Mouse (Mus musculus): ENCODE results near the gene Pxn. TPM values are rescaled to one million over a fixed set of nuclear protein-coding genes. Genes with fewer than 3 reads are reported as not detected.

Gene Pxn
- total RNA-seq, 1 experiment = 29.4 TPM

DNA sequence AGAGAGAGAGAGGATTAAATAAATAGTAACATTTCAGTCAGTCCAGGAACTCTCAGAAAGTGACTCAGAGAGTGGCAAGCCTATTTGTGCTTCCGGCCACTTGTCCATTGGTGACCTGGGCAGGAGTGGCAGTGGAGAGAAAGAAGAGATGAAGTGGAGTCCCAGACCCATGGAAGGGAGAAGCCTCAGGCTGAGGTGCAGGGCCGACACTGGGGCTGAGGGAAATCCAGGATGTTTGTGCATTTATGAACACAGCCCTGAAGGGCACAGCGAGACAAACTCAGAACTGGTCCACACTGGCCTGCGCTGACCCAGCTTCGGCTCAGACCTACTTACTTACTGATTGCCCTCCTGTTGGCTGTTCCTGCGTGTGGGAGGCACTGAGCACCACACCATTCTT is 36.7 kb upstream of the Pxn start:
- no peak for TF ChIP-seq CHD2 (IDR thresholded peaks at IDR 0.05; ENCODE audit: low read depth, low read length)
- TF ChIP-seq MAFK (IDR thresholded peaks at IDR 0.05; ENCODE audit: insufficient read depth, low read depth, low read length) = no peak
- no peak for TF ChIP-seq HCFC1 (IDR thresholded peaks at IDR 0.05; ENCODE audit: borderline replicate concordance, insufficient read depth, low read length)
- no peak for TF ChIP-seq ZNF384 (IDR thresholded peaks at IDR 0.05; ENCODE audit: low read depth, low read length)
- no peak for TF ChIP-seq ZC3H11A (IDR thresholded peaks at IDR 0.05; ENCODE audit: borderline replicate concordance, low read depth, low read length)
- no peak overlapping the region for H3K27ac ChIP-seq (ENCODE audit: insufficient read depth, low read depth, low read length, poor library complexity, severe bottlenecking)
- peak overlapping the region; percentile 44; the same call in 1 of the 2 replicates for H3K9ac ChIP-seq (ENCODE audit: insufficient read depth, low read depth, low read length, poor library complexity, severe bottlenecking)
- H3K4me1 ChIP-seq (ENCODE audit: control insufficient read depth in 2 of 2, insufficient read depth in 2 of 2, low read length in 2 of 2, poor library complexity in 1 of 2) = peaks cover 0 to 9% of the 10 kb centered on the region in 2 experiments; a peak in 1 of 4 replicates
- DNase-seq (ENCODE audit: low read depth, low spot score) = no peak
- no peaks in the 10 kb centered on the region for H3K9me3 ChIP-seq (ENCODE audit: control insufficient read depth, insufficient read depth, low read depth, low read length)
- in situ Hi-C loops (cut with MboI; ENCODE audit: low sequenced_read_pairs in 2 of 2, unreplicated experiment in 2 of 2) = no loop called here
- peaks cover 41% of the 10 kb centered on the region for H3K36me3 ChIP-seq (ENCODE audit: control insufficient read depth, insufficient read depth, low read length, poor library complexity, severe bottlenecking)
- no peak overlapping the region for H3K4me3 ChIP-seq (ENCODE audit: insufficient read depth in 1 of 2, low read depth in 1 of 2, low read length in 2 of 2, poor library complexity in 1 of 2, severe bottlenecking in 1 of 2)

DNA sequence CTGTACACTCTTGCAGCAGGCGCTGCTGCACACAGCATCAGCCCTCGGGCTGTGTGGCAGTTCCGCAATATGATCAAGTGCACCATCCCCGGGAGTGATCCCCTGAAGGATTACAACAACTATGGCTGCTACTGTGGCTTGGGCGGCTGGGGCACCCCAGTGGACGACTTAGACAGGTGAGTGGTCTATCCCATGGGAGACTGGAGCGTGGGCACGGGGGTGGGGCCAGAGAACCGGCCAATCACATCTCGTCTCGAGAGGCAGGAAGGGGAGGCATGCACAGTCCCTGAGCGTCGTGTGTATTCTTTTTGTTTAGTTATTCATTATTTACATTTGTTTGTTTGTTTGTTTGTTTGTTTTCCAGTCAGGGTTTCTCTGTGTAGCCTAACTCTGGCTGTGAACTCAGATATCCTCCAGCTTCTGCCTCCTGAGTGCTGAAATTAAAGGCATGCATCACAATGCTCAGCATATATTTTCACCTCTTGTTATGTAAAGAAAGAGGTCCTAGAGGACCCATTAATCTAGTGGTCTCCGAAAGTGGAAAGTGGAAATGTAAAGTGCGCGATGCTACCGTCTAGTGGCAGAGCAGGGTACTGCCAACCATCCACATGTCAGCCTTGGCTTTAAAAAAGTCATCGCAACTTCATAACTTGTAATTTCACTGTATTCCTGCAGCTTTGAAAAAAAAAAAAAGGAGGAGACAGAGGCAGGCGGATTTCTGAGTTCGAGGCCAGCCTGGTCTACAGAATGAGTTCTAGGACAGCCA is 35.5 kb upstream of the Pxn start:
- DNase-seq (ENCODE audit: low read depth, low spot score) = no peak
- in situ Hi-C loops (cut with MboI; ENCODE audit: low sequenced_read_pairs in 2 of 2, unreplicated experiment in 2 of 2) = no loop called here

DNA sequence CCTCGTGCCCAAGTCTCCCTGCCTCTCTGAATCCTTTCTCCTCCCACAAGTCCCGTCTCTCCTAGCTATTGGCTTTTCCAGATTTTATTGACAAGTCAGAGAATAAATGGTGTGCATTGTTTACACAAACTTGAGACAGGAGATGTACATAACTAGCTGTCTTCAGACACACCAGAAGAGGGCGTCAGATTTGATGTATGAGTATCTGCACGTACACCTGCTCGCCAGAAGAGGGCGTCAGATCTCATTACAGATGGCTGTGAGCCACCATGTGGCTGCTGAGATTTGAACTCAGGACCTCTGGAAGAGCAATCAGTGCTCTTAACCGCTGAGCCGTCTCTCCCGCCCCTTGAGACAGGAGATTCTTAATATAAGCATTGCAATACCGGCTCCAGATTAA is 33.3 kb upstream of the Pxn start:
- Histone ChIP-seq H3K9ac (ENCODE audit: insufficient read depth, low read depth, low read length, poor library complexity, severe bottlenecking) (no peak overlapping the region), H3K4me1 (ENCODE audit: control insufficient read depth in 2 of 2, insufficient read depth in 2 of 2, low read length in 2 of 2, poor library complexity in 1 of 2) (peaks cover 0 to 8% of the 10 kb centered on the region in 2 experiments; a peak in 3 of 4 replicates), H3K4me3 (ENCODE audit: insufficient read depth in 1 of 2, low read depth in 1 of 2, low read length in 2 of 2, poor library complexity in 1 of 2, severe bottlenecking in 1 of 2) (no peak overlapping the region), H3K9me3 (ENCODE audit: control insufficient read depth, insufficient read depth, low read depth, low read length) (no peaks in the 10 kb centered on the region), H3K27ac (ENCODE audit: insufficient read depth, low read depth, low read length, poor library complexity, severe bottlenecking) (no peak overlapping the region), H3K36me3 (ENCODE audit: control insufficient read depth, insufficient read depth, low read length, poor library complexity, severe bottlenecking) (peaks cover 33% of the 10 kb centered on the region)
- TF ChIP-seq ZNF384 (IDR thresholded peaks at IDR 0.05; ENCODE audit: low read depth, low read length) = no peak
- no peak for TF ChIP-seq ZC3H11A (IDR thresholded peaks at IDR 0.05; ENCODE audit: borderline replicate concordance, low read depth, low read length)
- TF ChIP-seq HCFC1 (IDR thresholded peaks at IDR 0.05; ENCODE audit: borderline replicate concordance, insufficient read depth, low read length) = no peak
- TF ChIP-seq CHD2 (IDR thresholded peaks at IDR 0.05; ENCODE audit: low read depth, low read length) = no peak
- no peak for TF ChIP-seq MAFK (IDR thresholded peaks at IDR 0.05; ENCODE audit: insufficient read depth, low read depth, low read length)
- no peak for DNase-seq (ENCODE audit: low read depth, low spot score)
- in situ Hi-C loops (cut with MboI; ENCODE audit: low sequenced_read_pairs in 2 of 2, unreplicated experiment in 2 of 2) = no loop called here

More for the DNA sequence above, 35.5 kb upstream of the Pxn start:
- no peaks in the 10 kb centered on the region for H3K9me3 ChIP-seq (ENCODE audit: control insufficient read depth, insufficient read depth, low read depth, low read length)
- peaks cover 42% of the 10 kb centered on the region for H3K36me3 ChIP-seq (ENCODE audit: control insufficient read depth, insufficient read depth, low read length, poor library complexity, severe bottlenecking)
- H3K4me3 ChIP-seq (ENCODE audit: insufficient read depth in 1 of 2, low read depth in 1 of 2, low read length in 2 of 2, poor library complexity in 1 of 2, severe bottlenecking in 1 of 2) = no peak overlapping the region
- H3K9ac ChIP-seq (ENCODE audit: insufficient read depth, low read depth, low read length, poor library complexity, severe bottlenecking) = no peak overlapping the region; the same call in 1 of the 2 replicates
- peaks cover 0 to 12% of the 10 kb centered on the region in 2 experiments; a peak in 1 of 4 replicates for H3K4me1 ChIP-seq (ENCODE audit: control insufficient read depth in 2 of 2, insufficient read depth in 2 of 2, low read length in 2 of 2, poor library complexity in 1 of 2)
- no peak overlapping the region; the same call in 1 of the 2 replicates for H3K27ac ChIP-seq (ENCODE audit: insufficient read depth, low read depth, low read length, poor library complexity, severe bottlenecking)
- TF ChIP-seq MAFK (IDR thresholded peaks at IDR 0.05; ENCODE audit: insufficient read depth, low read depth, low read length) = no peak
- no peak for TF ChIP-seq HCFC1 (IDR thresholded peaks at IDR 0.05; ENCODE audit: borderline replicate concordance, insufficient read depth, low read length)
- no peak for TF ChIP-seq CHD2 (IDR thresholded peaks at IDR 0.05; ENCODE audit: low read depth, low read length)
- no peak for TF ChIP-seq ZC3H11A (IDR thresholded peaks at IDR 0.05; ENCODE audit: borderline replicate concordance, low read depth, low read length)
- no peak for TF ChIP-seq ZNF384 (IDR thresholded peaks at IDR 0.05; ENCODE audit: low read depth, low read length)

DNA sequence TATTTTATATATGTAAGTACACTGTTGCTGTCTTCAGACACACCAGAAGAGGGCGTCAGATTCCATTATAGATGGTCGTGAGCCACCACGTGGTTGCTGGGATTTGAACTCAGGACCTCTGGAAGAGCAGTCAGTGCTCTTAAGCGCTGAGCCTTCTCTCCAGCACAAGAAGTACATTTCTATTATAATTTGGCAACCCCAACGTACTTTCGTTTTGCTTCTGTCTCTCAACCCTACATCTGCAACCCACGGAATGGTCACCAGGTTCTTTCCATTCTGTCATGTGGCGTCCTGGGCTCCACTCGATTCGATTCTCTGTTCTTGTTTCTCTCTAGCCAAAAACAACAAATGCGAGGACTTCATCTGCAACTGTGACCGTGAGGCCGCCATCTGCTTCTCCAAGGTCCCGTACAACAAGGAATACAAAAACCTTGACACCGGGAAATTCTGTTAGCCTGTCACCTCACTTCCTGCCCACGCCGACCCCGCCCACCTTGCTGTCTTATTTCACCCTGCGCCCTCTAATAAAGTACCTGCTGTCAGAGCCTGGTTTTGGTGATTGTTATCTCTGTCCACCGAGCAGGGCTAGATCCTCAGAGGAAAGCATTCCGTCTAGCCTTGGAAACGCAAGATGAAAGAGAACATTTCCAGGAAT is 32.2 kb upstream of the Pxn start:
- no peak for TF ChIP-seq ZC3H11A (IDR thresholded peaks at IDR 0.05; ENCODE audit: borderline replicate concordance, low read depth, low read length)
- no peak for TF ChIP-seq MAFK (IDR thresholded peaks at IDR 0.05; ENCODE audit: insufficient read depth, low read depth, low read length)
- TF ChIP-seq ZNF384 (IDR thresholded peaks at IDR 0.05; ENCODE audit: low read depth, low read length) = no peak
- no peak for TF ChIP-seq HCFC1 (IDR thresholded peaks at IDR 0.05; ENCODE audit: borderline replicate concordance, insufficient read depth, low read length)
- no peak for TF ChIP-seq CHD2 (IDR thresholded peaks at IDR 0.05; ENCODE audit: low read depth, low read length)
- Histone ChIP-seq H3K4me3 (ENCODE audit: insufficient read depth in 1 of 2, low read depth in 1 of 2, low read length in 2 of 2, poor library complexity in 1 of 2, severe bottlenecking in 1 of 2) (no peak overlapping the region), H3K9ac (ENCODE audit: insufficient read depth, low read depth, low read length, poor library complexity, severe bottlenecking) (no peak overlapping the region; the same call in 1 of the 2 replicates), H3K36me3 (ENCODE audit: control insufficient read depth, insufficient read depth, low read length, poor library complexity, severe bottlenecking) (peaks cover 27% of the 10 kb centered on the region), H3K4me1 (ENCODE audit: control insufficient read depth in 2 of 2, insufficient read depth in 2 of 2, low read length in 2 of 2, poor library complexity in 1 of 2) (peaks cover 0 to 8% of the 10 kb centered on the region in 2 experiments; a peak in 3 of 4 replicates), H3K9me3 (ENCODE audit: control insufficient read depth, insufficient read depth, low read depth, low read length) (no peaks in the 10 kb centered on the region), H3K27ac (ENCODE audit: insufficient read depth, low read depth, low read length, poor library complexity, severe bottlenecking) (no peak overlapping the region; the same call in 1 of the 2 replicates)
- in situ Hi-C loops (cut with MboI; ENCODE audit: low sequenced_read_pairs in 2 of 2, unreplicated experiment in 2 of 2) = no loop called here
- DNase-seq (ENCODE audit: low read depth, low spot score) = no peak
